Mouse (Mus musculus) thymus, adult 2 months (tissue): ENCODE results near the gene Nup205. TPM values are rescaled to one million over a fixed set of nuclear protein-coding genes. Genes with fewer than 3 reads are reported as not detected.

Experiments used
- DNase-seq: peaks from one replicate; pipeline ENCODE4 v3.0.0; 2021
- H3K27ac ChIP-seq: fragments of 200-500 bp; 2 replicates; pipeline ENCODE4 v1.5.1; 2012; ENCODE audit warnings: low read length, control low read depth; ENCODE audit not compliant: control insufficient read depth, insufficient read depth
- H3K27me3 ChIP-seq: fragments of 200-500 bp; 2 replicates; pipeline ENCODE4 v1.6.1; 2012; ENCODE audit warnings: mild to moderate bottlenecking, low read length, moderate library complexity, mixed read lengths; ENCODE audit not compliant: control insufficient read depth, insufficient read depth
- H3K36me3 ChIP-seq: fragments of 200-500 bp; 2 replicates; pipeline ENCODE4 v1.6.1; 2012; ENCODE audit warnings: mild to moderate bottlenecking, low read length, moderate library complexity; ENCODE audit not compliant: control insufficient read depth, insufficient read depth
- H3K4me1 ChIP-seq: fragments of 200-500 bp; replicated peaks from 2 replicates; pipeline ENCODE4 v1.6.1; 2012; ENCODE audit warnings: low read length; ENCODE audit not compliant: control insufficient read depth, insufficient read depth
- H3K4me3 ChIP-seq: fragments of 200-500 bp; 2 replicates; pipeline ENCODE4 v1.5.1; 2012; ENCODE audit warnings: mild to moderate bottlenecking, low read length, control low read depth, moderate library complexity; ENCODE audit not compliant: control insufficient read depth, insufficient read depth
- CTCF ChIP-seq: fragments of 200-500 bp; IDR thresholded peaks from 2 replicates; pipeline ENCODE4 v1.5.1; 2012; ENCODE audit warnings: mild to moderate bottlenecking, control low read depth, low read length, moderate library complexity, borderline replicate concordance; ENCODE audit not compliant: control insufficient read depth, poor library complexity, insufficient read depth; ENCODE audit errors: extremely low read depth
- POLR2A ChIP-seq: fragments of 200-500 bp; IDR thresholded peaks from 2 replicates; pipeline ENCODE4 v1.6.1; 2012; ENCODE audit warnings: mild to moderate bottlenecking, low read length, control low read depth, moderate library complexity; ENCODE audit not compliant: control insufficient read depth, poor library complexity, insufficient read depth; ENCODE audit errors: extremely low read depth
- WGBS: fragments of 180-500 bp; shearing (Covaris S2); methylation state at CpG from one replicate; pipeline ENCODE4 v1.1.7; 2018; 5-methylcytosine and 5-hydroxymethylcytosine counted together
- polyA plus RNA-seq: library from polyadenylated mRNA; depleted of rRNA; stranded (reverse); fragments of >200 nt; gene quantifications from 2 replicates; pipeline ENCODE4 v1.2.3, GENCODE M21; 2012

Gene Nup205
- polyA plus RNA-seq, 1 experiment = 36.5 TPM

DNA sequence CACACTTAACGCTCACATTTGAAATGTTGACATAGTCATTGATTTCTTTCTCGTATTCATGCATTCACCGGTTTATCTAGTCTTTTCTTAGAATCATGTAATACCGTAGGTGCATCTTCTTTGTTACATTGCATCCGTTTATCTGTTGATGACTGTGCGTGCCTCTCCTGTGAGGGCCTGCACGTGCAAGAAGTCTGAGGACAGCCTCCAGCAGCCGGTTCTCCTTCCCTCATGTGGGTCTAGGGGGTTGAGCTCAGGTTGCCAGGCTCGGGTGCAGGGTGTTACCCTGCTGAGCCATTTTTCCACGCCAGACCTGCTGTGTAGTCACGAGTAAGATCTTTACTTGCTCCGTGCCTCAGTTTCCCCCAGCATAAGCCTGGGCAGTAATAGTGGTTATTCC is 77.8 kb downstream of the Nup205 start:
- TF ChIP-seq POLR2A (no peak), CTCF (no peak)
- Histone ChIP-seq H3K4me3 (no peak overlapping the region), H3K36me3 (no peaks in the 10 kb centered on the region), H3K27ac (no peak overlapping the region), H3K27me3 (no peaks in the 10 kb centered on the region), H3K4me1 (peaks cover 17% of the 10 kb centered on the region)
- 62% methylated on average over 12 of the region's 12 CpGs for WGBS
- DNase-seq = no peak

DNA sequence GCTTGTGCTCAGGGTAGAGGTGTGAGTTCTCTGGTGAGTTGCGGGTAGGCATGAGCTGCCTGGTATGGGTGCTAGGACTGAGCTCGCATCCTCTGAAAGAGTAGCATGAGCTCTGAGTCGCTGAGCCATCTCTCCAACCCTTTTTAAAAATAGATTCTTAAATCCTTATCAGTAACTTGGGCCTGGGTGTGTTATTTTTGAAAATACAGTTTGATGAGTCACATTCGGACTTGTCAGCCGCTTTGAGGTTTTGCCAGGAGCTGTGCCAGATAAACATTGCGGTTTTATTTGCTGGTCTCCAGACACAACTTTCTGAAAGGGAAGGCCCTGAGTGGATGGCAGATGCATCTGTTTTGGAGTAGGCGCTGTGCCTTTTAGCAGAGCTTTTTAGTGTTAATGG is 79.5 kb downstream of the Nup205 start:
- H3K27ac ChIP-seq = no peak overlapping the region
- H3K4me1 ChIP-seq = peaks cover 17% of the 10 kb centered on the region
- no peak for TF ChIP-seq CTCF
- no peak for TF ChIP-seq POLR2A
- WGBS = 22% methylated on average over 7 of the region's 7 CpGs
- no peak overlapping the region for H3K4me3 ChIP-seq
- DNase-seq = no peak
- H3K27me3 ChIP-seq = no peaks in the 10 kb centered on the region
- peaks cover 7% of the 10 kb centered on the region for H3K36me3 ChIP-seq

DNA sequence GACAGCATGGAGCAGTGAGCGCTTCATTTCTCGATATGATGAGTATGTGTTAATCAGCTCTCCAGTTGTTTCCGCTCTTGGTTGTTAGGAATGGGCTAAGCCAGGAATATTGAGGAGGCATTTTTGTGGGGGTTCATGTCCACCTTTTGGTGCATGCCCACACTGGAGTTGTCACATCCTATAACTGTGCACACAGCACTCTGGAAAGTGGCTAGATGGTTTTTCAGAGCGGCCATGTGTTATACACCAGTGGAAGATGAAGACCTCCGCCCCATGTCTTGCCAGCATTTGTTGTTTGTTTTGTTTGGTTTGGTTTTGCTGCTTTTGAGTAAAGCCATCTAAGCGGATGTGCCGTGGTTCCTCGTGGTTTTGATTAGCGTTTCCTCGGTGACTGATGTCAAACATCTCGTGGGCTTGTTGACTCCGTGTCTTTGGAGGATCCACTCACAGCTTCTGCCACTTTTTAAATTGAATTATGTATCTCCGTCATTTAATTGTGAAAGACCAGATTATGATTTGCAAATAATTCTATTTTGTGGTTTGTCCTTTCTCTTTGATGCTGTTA is 80.5 kb downstream of the Nup205 start:
- TF ChIP-seq CTCF (no peak), POLR2A (no peak)
- Histone ChIP-seq H3K4me3 (no peak overlapping the region), H3K27me3 (no peaks in the 10 kb centered on the region), H3K4me1 (peaks cover 17% of the 10 kb centered on the region), H3K36me3 (peaks cover 13% of the 10 kb centered on the region), H3K27ac (no peak overlapping the region)
- DNase-seq = no peak
- 47% methylated on average over 13 of the region's 13 CpGs for WGBS

- no peaks in the 10 kb centered on the region for H3K27me3 ChIP-seq
- H3K27ac ChIP-seq = no peak overlapping the region
- H3K4me1 ChIP-seq = peaks cover 14% of the 10 kb centered on the region
- H3K36me3 ChIP-seq = peaks cover 14% of the 10 kb centered on the region
- DNase-seq = no peak
- 68% methylated on average over 2 of the region's 2 CpGs for WGBS
- no peak overlapping the region for H3K4me3 ChIP-seq
- no peak for TF ChIP-seq POLR2A
- no peak for TF ChIP-seq CTCF
Measured at GRCm38 (mm10) chr6:35258922-35259321, 81.7 kb downstream of the Nup205 start.

GRCm38 (mm10) chr6:35259526-35259925 is 82.3 kb downstream of the Nup205 start:
- H3K4me3 ChIP-seq = no peak overlapping the region
- DNase-seq = no peak

GRCm38 (mm10) chr6:35260531-35260930 is 83.3 kb downstream of the Nup205 start:
- TF ChIP-seq CTCF (no peak), POLR2A (no peak)
- H3K27ac ChIP-seq = no peak overlapping the region
- 93% methylated on average over 7 of the region's 7 CpGs for WGBS
- H3K27me3 ChIP-seq = no peaks in the 10 kb centered on the region
- DNase-seq = no peak
- peaks cover 9% of the 10 kb centered on the region for H3K4me1 ChIP-seq
- H3K36me3 ChIP-seq = peaks cover 14% of the 10 kb centered on the region
- no peak overlapping the region for H3K4me3 ChIP-seq

More at GRCm38 (mm10) chr6:35259526-35259925, 82.3 kb downstream of the Nup205 start:
- Histone ChIP-seq H3K27me3 (no peaks in the 10 kb centered on the region), H3K36me3 (peaks cover 14% of the 10 kb centered on the region), H3K4me1 (peaks cover 11% of the 10 kb centered on the region), H3K27ac (no peak overlapping the region)
- TF ChIP-seq POLR2A (no peak), CTCF (no peak)
- WGBS = 85% methylated on average over 5 of the region's 5 CpGs
